Mouse (Mus musculus): ENCODE measurements at regions not wholly inside any gene's neighbourhood (a gene's known extent, or its start where the extent isn't known, plus 50 kb on each side); places are given as distances from the start of the nearest gene placed in this dataset.
"Not testable (repeated sequence)": the region's sequence is repeated elsewhere in the genome, so short reads cannot be mapped to it uniquely, and the experiment has no call there.

GRCm38 (mm10) chr11:45424066-45424465 is 427.8 kb upstream of the Clint1 start:
- DNase-seq (ENCODE audit: low read depth, low spot score), result not testable (repeated sequence)

GRCm38 (mm10) chr11:45440937-45441720 is 410.7 kb upstream of the Clint1 start:
- no peak for DNase-seq (ENCODE audit: low read depth, low spot score)

GRCm38 (mm10) chr11:45446512-45446911 is 405.3 kb upstream of the Clint1 start:
- DNase-seq (ENCODE audit: low read depth, low spot score), result no peak

- no peak for DNase-seq (ENCODE audit: low read depth, low spot score)
Observed at GRCm38 (mm10) chr11:45454234-45454633, 397.6 kb upstream of the Clint1 start.

- DNase-seq (ENCODE audit: low read depth, low spot score), result no peak
Observed at GRCm38 (mm10) chr11:45454933-45455332, 396.9 kb upstream of the Clint1 start.

- DNase-seq (ENCODE audit: low read depth, low spot score), result no peak
Observed at GRCm38 (mm10) chr11:45456724-45457123, 395.1 kb upstream of the Clint1 start.

- DNase-seq (ENCODE audit: low read depth, low spot score), result peak; percentile 59
Observed at GRCm38 (mm10) chr11:45457597-45457996, 394.3 kb upstream of the Clint1 start.

GRCm38 (mm10) chr11:45460000-45460792 is 391.7 kb upstream of the Clint1 start:
- DNase-seq (ENCODE audit: low read depth, low spot score), result no peak

- DNase-seq (ENCODE audit: low read depth, low spot score), result no peak
Observed at GRCm38 (mm10) chr11:45464501-45464900, 387.4 kb upstream of the Clint1 start.

- DNase-seq (ENCODE audit: low read depth, low spot score), result no peak
Observed at GRCm38 (mm10) chr11:45466350-45466749, 385.5 kb upstream of the Clint1 start.

GRCm38 (mm10) chr11:45472171-45472570 is 379.7 kb upstream of the Clint1 start:
- no peak for DNase-seq (ENCODE audit: low read depth, low spot score)

- no peak for DNase-seq (ENCODE audit: low read depth, low spot score)
Observed at GRCm38 (mm10) chr11:45476917-45477316, 374.9 kb upstream of the Clint1 start.

- DNase-seq (ENCODE audit: low read depth, low spot score), result no peak
Observed at GRCm38 (mm10) chr11:45485950-45486349, 365.9 kb upstream of the Clint1 start.

GRCm38 (mm10) chr11:45491021-45491967 is 360.6 kb upstream of the Clint1 start:
- DNase-seq (ENCODE audit: low read depth, low spot score), result no peak

GRCm38 (mm10) chr11:45495246-45495645 is 356.6 kb upstream of the Clint1 start:
- no peak for DNase-seq (ENCODE audit: low read depth, low spot score)

- DNase-seq (ENCODE audit: low read depth, low spot score), result no peak
Observed at GRCm38 (mm10) chr11:45508566-45508965, 343.3 kb upstream of the Clint1 start.

- no peak for DNase-seq (ENCODE audit: low read depth, low spot score)
Observed at GRCm38 (mm10) chr11:45509278-45509677, 342.6 kb upstream of the Clint1 start.

GRCm38 (mm10) chr11:45514415-45515271 is 337.2 kb upstream of the Clint1 start:
- no peak for DNase-seq (ENCODE audit: low read depth, low spot score)

GRCm38 (mm10) chr11:45524720-45525119 is 327.1 kb upstream of the Clint1 start:
- no peak for DNase-seq (ENCODE audit: low read depth, low spot score)

GRCm38 (mm10) chr11:45531044-45531626 is 320.7 kb upstream of the Clint1 start:
- DNase-seq (ENCODE audit: low read depth, low spot score), result no peak
